Mouse (Mus musculus) kidney, adult 18-20 months (tissue): ENCODE data around the gene Olfr329-ps.
"Not testable (repeated sequence)": the region's sequence is repeated elsewhere in the genome, so short reads cannot be mapped to it uniquely, and the experiment has no call there.

Source experiments
- DNase-seq: peaks from one replicate; pipeline ENCODE4 v3.0.0; 2021

The Olfr329-ps gene

DNA sequence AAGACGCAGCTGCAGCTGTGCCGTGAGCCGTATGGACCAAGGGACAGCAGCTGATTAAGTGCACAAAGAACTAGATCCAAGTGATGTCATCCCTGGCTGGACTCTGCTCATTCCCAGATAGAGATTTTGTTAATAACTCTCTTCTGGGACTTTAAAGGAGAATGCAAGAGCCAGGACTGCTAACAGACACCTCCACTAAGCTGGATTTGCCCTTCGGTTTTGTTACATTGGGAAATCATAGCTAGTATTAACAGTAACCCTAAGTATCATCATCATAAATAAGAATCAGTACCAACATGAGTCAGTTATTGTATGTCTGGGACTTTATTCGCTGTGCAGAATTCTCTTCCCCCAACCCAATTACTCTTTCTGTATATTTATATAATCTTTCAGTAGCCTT is at the start of gene Olfr329-ps:
Gene Olfr329-ps (minus strand): TSS at position 101 of the 400 bp plus-strand sequence.
- DNase-seq: no peak

DNA sequence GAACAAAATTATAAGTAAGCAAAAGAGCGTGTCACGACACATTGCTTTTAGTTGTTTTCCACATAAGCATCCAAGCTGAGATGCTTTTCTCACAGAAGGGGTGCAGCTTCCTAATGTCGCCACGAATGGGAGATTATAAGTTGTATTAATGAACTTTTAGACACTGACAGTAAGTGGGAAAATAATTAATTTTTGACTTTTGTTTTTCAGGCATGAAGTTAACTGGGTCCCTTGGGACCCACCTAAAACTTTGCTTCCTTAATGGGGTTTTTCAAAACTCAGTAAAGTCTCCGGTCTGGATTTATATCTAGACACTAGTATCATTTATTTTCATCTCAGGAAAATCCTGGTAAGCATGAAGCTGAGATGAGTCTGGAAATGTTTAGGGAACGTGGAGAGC is 48.6 kb upstream of the Olfr329-ps start, which contains the start of gene Olfr324:
Gene Olfr324 (plus strand): TSS at position 301 of the 400 bp plus-strand sequence.
- DNase-seq: no peak

DNA sequence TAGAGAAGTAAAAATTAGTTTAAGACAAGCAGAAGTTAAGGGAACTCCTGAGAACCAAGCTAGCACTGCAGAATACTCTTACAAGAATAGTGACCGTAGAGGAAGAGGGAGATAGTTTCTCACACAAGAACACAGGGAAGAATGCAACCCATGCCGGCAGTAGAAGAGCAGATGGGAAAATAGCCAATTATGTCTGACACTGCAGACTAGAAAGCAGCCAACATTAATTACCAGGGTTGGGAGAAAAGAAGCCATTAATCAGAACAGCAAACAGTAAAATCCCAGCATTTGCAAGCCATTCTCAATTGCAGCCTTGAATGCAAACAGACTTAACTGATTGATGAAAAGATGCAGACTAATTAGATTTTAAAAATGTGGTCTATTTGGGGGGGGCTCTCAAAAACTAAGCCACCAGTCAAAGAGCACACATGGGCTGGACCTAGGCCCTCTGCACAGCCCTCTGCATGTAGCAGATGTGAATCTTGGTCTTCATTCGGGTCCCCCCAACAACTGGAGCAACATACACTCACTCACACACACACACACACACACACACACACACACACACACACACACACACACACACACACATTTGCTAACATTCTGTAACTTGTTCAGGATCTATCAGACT is 42.5 kb upstream of the Olfr329-ps start:
- DNase-seq: no peak

DNA sequence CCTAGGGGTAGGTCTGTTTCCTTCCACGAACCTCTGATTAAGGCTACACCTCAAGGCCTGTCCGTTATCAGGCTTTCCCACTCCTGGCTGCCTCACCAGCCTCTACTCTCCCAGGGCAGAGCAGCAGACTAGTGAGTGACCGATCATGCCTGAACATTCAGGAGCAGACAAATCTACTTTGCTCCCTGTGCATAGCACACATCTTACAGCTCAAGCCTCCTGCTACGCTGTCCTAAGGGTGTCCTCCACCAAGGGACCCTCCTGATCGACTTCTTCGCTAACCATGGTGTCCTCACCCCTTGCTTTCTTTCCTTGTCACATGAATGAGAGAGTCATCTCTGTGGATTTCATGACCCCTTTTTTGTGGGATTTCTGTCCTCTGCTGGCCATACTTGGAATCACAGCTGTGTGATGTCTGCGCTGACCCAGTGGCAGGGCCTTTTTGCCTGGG is 41.7 kb upstream of the Olfr329-ps start:
- peak; percentile 56 for DNase-seq

DNA sequence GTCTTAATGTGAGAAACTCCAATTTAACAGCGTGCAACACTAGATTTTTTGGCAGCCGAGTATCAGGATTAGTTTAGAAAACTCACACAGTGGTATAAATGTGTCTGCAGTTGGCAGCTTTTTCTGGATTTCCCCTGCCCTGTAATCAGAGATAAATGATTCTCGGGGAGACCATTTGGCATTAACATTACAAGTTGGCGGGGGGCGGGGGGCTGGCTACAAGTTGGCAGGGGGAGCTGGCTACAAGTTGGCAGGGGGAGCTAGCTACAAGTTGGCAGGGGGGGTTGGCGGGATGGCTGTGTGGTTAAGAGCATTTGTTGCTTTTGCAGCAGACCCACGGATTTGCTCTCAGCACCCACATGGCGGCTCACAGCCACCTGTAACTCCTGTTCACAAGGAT is 32.4 kb upstream of the Olfr329-ps start:
- no peak for DNase-seq

DNA sequence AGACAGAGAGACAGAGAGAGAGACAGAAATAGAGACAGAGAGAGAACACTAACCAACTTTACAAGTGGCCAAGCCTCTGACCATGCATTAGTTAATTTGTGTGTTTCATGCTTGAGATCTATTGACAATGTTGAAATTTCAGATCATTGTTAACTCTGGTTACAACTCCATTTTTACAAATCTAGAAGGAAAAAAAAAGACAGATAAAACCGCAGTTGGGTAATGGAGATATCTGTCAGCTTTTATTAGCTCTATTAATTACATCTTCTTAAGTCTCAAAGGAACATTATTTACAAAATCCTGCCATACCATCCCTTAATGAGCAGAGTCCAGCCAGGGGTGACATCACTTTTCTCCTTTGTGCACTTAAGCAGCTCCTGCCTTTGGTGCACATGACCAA is 31.2 kb upstream of the Olfr329-ps start, which contains the start of gene Olfr325:
Gene Olfr325 (plus strand): TSS at position 301 of the 400 bp plus-strand sequence.
- DNase-seq: no peak

DNA sequence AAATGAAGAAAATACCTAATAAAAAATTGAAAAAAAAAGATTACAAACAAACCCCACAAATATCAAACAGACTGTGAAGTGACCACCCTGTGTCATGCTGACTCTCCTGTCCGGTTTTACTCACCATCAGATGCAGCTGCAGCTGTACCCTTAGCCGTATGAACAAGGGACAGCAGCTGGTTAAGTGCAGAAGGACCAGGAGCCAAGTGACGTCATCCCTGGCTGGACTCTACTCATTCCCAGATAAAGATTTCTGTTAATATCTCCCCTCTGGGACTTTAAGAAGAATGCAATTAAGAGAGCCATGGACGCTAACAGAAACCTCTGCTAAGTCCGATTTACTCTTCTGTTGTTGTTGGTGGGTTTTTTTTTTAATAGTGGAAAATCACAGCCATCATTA is 24.2 kb upstream of the Olfr329-ps start, which contains the start of gene Olfr224:
Gene Olfr224 (minus strand): TSS at position 149 of the 400 bp plus-strand sequence.
- DNase-seq: no peak

DNA sequence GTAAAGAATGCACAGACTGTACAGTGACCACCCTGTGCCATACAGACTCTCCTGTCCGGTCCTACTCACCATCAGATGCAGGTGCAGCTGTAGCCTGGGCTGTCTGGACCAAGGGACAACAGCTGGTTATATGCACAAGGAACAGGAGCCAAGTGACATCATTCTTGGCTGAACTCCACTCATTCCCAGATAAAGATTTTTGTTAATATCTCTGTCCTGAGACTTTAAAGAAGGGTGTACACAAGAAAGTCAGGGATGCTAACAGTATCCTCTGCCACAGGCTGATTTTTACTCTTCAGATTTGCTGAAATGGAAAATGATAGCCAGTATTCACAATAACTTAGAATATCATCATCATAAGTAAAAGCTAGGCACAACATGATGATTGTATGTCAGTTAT is 9.3 kb upstream of the Olfr329-ps start, which contains the start of gene Olfr328:
Gene Olfr328 (minus strand): TSS at position 101 of the 400 bp plus-strand sequence.
- DNase-seq: no peak

DNA sequence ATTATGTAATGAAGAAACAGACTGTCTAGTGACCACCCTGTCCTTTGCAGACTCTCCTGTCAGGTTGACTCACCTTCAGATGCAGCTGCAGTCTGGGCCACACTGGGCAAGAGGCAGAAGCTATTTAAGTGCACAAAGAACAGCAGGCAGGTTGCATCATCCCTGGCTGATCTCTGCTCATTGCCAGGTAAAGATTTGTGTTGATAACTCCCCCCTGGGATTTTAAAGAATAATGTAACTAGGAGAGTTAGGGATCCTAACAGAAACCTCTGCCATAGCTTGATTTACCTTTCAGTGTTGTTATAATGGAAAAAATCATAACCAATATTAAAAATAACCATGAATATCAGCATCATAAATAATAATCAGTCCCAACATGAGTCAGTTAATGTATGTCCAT is 11.5 kb downstream of the Olfr329-ps start, which contains the start of gene Olfr330:
Gene Olfr330 (minus strand): TSS at position 101 of the 400 bp plus-strand sequence.
- not testable (repeated sequence) for DNase-seq

DNA sequence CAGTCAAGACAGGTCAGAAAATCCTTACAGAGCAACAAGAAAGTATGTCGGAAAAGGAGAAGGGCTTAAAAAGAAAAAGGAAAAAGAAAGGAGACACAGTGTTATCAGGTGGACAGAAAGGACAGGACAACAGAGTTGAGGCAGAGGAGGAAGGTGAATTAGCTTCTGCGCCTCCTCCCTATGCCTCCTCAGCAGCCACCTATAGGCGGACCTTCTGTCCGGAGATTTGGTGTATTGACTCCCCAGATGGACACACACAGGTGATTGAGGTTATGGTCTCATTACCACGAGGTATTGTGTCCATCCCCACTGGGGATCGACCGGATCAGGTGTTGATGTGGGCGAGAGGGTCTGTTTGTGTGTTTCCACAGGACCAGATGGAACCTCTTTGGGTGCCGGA is 26.5 kb downstream of the Olfr329-ps start:
- peak; percentile 4 for DNase-seq

DNA sequence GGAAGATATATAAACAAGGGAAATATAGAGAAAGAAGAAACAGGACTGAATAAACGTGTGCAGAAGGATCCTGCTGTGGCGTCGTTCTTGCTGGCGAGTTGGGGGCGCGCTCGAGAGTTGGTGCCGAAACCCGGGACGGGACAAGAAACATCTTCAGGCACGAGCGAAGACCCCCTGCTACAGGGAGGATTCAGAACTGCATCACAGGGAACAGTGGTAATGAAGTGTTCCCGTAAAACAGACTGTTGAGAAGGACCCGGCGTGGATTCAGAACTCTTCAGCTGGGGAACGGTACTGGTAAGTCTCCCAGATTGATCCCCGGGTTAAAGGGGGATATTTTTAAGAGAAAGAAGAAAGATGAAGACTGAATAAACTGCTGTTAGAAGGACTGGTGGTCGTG is 27.3 kb downstream of the Olfr329-ps start:
- peak; percentile 53 for DNase-seq

DNA sequence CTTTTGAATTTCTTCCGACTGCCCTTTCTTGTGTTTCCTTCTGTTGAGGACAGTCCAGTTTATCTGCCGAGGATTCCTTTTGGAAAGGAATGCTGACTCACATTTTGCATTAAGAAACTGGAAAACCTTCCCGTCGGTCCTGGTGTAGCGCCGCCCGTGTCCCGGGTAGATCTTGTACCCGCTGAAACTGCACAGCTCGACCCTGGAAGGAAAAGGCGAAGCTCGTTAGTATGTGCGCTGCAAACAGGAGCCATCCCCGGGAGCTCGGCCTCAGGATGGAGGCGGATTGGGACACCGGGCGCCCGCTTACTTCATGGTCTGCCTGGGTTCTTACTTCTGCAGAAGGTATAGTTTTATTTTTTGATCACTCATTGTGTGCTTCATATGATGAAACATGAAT is 37.2 kb downstream of the Olfr329-ps start:
- DNase-seq: not testable (repeated sequence)

DNA sequence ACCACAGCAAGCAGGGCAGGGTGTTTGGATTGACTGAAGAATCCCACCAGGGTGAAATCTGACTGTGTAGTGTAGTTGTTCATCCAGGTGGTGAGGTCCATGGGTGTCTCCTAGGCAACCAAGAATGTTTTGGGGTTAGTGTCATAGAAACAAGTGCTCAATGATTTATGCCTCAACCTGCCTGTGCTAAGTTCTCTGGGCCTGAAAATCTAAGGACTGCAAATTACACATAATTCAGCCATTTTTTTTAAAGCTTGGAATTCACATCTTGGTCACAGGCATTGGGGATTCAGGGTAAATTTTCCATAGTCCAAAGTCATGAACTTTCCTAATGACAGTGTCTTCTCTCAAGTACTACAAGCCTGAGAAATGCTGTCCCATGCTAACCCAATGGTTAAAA is 43.8 kb downstream of the Olfr329-ps start, which contains the start of gene Olfr331:
Gene Olfr331 (minus strand): TSS at position 101 of the 400 bp plus-strand sequence.
- DNase-seq: not testable (repeated sequence)

DNA sequence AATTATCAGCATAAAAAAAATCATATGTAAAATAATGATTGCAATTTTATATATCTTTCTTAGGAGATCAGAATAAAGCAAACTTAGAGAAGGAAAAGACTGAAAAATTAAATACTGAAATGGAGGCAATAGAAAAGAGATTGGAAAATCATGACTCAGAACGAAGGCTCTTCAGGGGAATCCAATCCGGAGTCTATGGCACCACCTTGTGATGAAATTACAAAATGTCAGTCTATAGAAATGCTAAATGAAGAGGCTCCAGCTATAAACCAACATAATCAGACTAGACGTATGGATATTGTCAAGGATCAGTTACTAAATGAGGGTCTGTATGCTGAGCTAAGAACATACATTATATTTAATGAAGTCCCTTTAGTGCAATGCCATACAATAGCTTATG is 46.9 kb downstream of the Olfr329-ps start:
- no peak for DNase-seq

DNA sequence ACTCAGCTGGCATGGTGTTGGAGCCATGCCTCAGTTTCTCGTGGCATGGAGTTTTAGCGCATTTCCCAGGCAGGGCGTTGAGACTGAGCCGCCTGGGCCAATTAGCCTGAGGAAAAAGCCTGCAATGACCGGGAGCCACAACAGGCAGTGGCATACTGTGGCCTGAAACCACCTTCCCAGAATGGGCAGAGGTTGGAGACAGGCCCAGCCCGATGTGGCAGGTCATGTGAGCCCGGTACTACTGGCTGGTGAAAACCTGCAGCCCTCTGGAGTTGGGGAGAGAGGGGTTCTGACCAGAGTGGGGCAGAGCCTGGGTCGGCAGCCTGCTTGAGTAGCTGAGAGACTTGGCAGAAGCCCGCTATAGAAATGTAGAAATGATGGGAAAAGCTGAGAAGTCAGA is 47.5 kb downstream of the Olfr329-ps start:
- no peak for DNase-seq

DNA sequence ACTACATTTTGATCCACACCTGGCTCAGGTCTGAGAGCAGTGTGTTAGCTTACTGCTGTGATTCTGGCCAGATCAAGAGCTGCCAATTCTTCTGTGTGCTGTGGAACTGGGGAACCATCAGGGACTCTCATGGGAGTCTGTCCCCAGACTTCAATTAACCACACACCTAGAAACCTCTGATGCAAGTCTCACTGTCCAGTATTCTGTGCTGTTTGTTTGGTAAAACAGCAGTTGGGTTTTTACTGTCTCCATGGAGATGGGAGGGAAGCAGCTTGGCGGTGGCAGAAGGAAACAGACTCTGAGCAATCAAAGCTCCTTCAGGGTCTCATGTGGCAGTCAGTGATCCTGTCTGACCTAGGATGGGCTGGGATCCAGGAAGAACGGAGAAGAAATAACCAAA is 53.8 kb downstream of the Olfr329-ps start, which contains the start of gene Olfr332:
Gene Olfr332 (minus strand): TSS at position 101 of the 400 bp plus-strand sequence.
- DNase-seq: no peak
